Mouse (Mus musculus) embryonic fibroblast, embryonic 13.5 days (primary cell): ENCODE data around the gene Zfp819.

ENCODE experiments used
- CTCF ChIP-seq: IDR thresholded peaks from 2 replicates; pipeline ENCODE4 v1.5.1; 2011; ENCODE audit warnings: mild to moderate bottlenecking, control low read depth, low read length, moderate library complexity, borderline replicate concordance; ENCODE audit not compliant: insufficient read depth
- POLR2A ChIP-seq: IDR thresholded peaks from 2 replicates; pipeline ENCODE4 v1.6.1; 2011; ENCODE audit warnings: low read depth, mild to moderate bottlenecking, control low read depth, low read length, moderate library complexity

DNA sequence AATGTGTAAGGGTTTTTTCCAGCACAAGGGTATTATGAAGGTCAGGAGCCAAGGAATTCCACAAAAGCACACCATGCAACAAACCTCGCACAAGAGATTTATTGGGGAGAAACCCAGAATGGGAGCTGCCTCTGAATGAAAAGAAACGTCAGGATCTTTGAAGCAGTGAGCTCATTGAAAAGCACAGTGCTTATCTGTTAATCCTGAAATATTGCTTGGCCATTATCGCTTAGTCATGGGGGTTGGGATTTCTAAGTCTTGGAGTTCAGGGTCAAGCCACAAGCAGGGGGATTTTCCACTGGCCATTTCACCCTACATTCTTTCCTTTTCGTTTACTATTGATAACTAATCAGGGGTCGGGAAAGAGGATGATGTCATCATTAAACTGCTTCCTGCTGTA, 5.1 kb upstream of the Zfp819 start:
- TF ChIP-seq CTCF (no peak), POLR2A (no peak)
